Mouse (Mus musculus): Measurements from ENCODE around the gene Fbxo17. TPM values are rescaled to one million over a fixed set of nuclear protein-coding genes. Genes with fewer than 3 reads are reported as not detected.

Gene Fbxo17
- polyA plus RNA-seq, 1 experiment from 2014 or later, result 10.7 TPM

GRCm38 (mm10) chr7:28749935-28750334 lies 33.3 kb downstream of the Fbxo17 start:
- no peaks in the 10 kb centered on the region for H3K9me3 ChIP-seq
- WGBS, result 96% methylated on average over 7 of the region's 7 CpGs
- no peaks in the 10 kb centered on the region for H3K27me3 ChIP-seq (ENCODE audit: poor library complexity, severe bottlenecking)
- peaks cover 9% of the 10 kb centered on the region; the same call in 1 of the 2 replicates for H3K4me1 ChIP-seq
- DNase-seq (ENCODE audit: extremely low spot score, low spot score), result no peak
- H3K4me3 ChIP-seq, result no peak overlapping the region
- no peak overlapping the region for H3K27ac ChIP-seq
- H3K36me3 ChIP-seq (replicated peaks), result peaks cover 80% of the 10 kb centered on the region

DNA sequence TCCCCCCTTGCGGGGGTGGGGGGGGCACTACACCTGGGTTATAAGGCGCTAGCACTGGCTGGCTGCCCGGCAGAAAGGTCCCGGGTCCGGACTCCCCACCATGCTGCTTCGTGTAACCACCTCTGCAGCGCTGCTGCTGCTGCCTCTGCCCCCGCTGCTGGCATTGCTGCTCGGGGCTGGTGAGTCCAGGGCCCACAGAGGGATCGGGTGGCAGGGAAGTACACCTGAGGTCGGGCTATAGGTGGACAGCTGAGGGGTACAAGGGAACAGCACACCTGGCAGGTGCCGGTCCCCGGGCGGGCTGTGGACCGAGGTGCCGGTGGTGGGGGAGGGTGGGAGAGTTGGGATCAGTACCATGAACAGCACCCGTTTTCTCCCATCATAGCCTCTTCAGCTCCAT lies 39.5 kb downstream of the Fbxo17 start, which contains the start of gene Ccer2:
Gene Ccer2 (plus strand): TSS at position 96 of the 400 bp plus-strand sequence.
- no peak for DNase-seq (ENCODE audit: extremely low spot score, low spot score)
- peak within 1 kb of the TSS; percentile 36 for H3K4me3 ChIP-seq
- peaks cover 26% of the 10 kb centered on the region for H3K27me3 ChIP-seq (ENCODE audit: poor library complexity, severe bottlenecking)
- peaks cover 55% of the 10 kb centered on the region for H3K36me3 ChIP-seq (replicated peaks)
- peaks cover 10% of the 10 kb centered on the region for H3K4me1 ChIP-seq
- WGBS, result 1% methylated on average over 17 of the region's 17 CpGs
- no peaks in the 10 kb centered on the region for H3K9me3 ChIP-seq
- no peak within 1 kb of the TSS for H3K27ac ChIP-seq

- Histone ChIP-seq H3K27ac (no peak overlapping the region), H3K4me1 (peaks cover 10% of the 10 kb centered on the region), H3K36me3 (replicated peaks) (peaks cover 55% of the 10 kb centered on the region), H3K4me3 (no peak overlapping the region), H3K9me3 (no peaks in the 10 kb centered on the region), H3K27me3 (ENCODE audit: poor library complexity, severe bottlenecking) (peaks cover 26% of the 10 kb centered on the region)
- WGBS, result 85% methylated on average over 13 of the region's 13 CpGs
- no peak for DNase-seq (ENCODE audit: extremely low spot score, low spot score)
These were observed 42.0 kb downstream of the Fbxo17 start for GRCm38 (mm10) chr7:28758623-28759022.

- Histone ChIP-seq H3K9me3 (no peaks in the 10 kb centered on the region), H3K4me1 (peaks cover 14% of the 10 kb centered on the region), H3K4me3 (no peak overlapping the region), H3K27ac (no peak overlapping the region), H3K36me3 (replicated peaks) (peaks cover 47% of the 10 kb centered on the region), H3K27me3 (ENCODE audit: poor library complexity, severe bottlenecking) (peaks cover 7% of the 10 kb centered on the region)
- DNase-seq (ENCODE audit: extremely low spot score, low spot score), result no peak
- WGBS, result 93% methylated on average over 9 of the region's 9 CpGs
These were observed 45.3 kb downstream of the Fbxo17 start for GRCm38 (mm10) chr7:28761907-28762306.

DNA sequence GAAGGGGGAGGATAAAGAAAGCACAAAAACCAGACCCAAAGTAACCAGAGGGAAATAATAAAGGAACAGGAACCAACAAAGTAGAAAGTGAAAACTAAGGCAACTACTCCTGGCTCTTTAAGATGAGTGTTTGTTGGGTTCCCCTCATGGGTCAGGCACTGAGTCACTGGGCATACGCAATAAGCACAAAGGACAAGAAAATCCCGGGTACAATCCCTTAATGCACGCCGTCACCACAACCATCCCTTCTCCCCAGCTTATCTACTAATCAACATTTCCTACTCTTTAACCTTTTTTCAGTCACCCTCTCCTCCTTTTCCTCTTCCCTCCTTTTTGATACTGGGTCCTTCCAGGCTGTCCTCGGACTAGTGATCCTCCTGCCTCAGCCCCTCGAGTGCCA lies 48.6 kb downstream of the Fbxo17 start:
- Histone ChIP-seq H3K4me1 (peaks cover 32% of the 10 kb centered on the region), H3K4me3 (peak overlapping the region; percentile 82), H3K27me3 (ENCODE audit: poor library complexity, severe bottlenecking) (no peaks in the 10 kb centered on the region), H3K36me3 (replicated peaks) (peaks cover 25% of the 10 kb centered on the region), H3K27ac (no peak overlapping the region), H3K9me3 (no peaks in the 10 kb centered on the region)
- WGBS, result 89% methylated on average over 6 of the region's 6 CpGs
- DNase-seq (ENCODE audit: extremely low spot score, low spot score), result no peak

GRCm38 (mm10) chr7:28766173-28766879 lies 49.7 kb downstream of the Fbxo17 start, which contains the start of gene Sirt2:
Sirt2 (plus strand) TSS chr7:28766735.
- peak within 1 kb of the TSS; percentile 84 for H3K27ac ChIP-seq
- no peaks in the 10 kb centered on the region for H3K27me3 ChIP-seq (ENCODE audit: poor library complexity, severe bottlenecking)
- DNase-seq (ENCODE audit: extremely low spot score, low spot score), result peak; percentile 99
- peaks cover 14% of the 10 kb centered on the region for H3K36me3 ChIP-seq (replicated peaks)
- peaks cover 32% of the 10 kb centered on the region for H3K4me1 ChIP-seq
- H3K4me3 ChIP-seq, result peak within 1 kb of the TSS; percentile 82
- under 1% methylated on average over 45 of the region's 45 CpGs for WGBS
- H3K9me3 ChIP-seq, result no peaks in the 10 kb centered on the region

DNA sequence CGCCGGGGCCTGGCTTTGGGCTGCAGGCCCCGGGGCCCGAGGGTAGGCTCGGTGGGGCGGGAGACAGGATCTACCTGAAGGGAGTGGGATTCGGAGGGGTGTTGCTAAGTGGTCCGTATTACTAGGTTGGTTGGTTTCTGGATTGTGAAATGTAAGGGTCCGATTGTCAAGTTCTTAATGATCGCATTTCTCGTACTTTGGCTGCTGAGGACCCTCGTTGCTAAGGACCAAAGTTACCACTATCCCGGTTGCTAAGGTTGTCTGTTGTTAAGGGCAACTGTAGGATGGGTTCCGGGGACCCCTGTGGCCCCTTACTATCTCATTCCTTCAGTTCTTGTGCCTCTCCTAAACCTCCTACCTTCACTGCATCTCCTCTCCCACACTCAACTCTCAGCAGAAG lies 50.3 kb downstream of the Fbxo17 start:
- peaks cover 32% of the 10 kb centered on the region for H3K4me1 ChIP-seq
- peak overlapping the region; percentile 84 for H3K27ac ChIP-seq
- H3K9me3 ChIP-seq, result no peaks in the 10 kb centered on the region
- 9% methylated on average over 14 of the region's 14 CpGs for WGBS
- no peaks in the 10 kb centered on the region for H3K27me3 ChIP-seq (ENCODE audit: poor library complexity, severe bottlenecking)
- no peak for DNase-seq (ENCODE audit: extremely low spot score, low spot score)
- peaks cover 11% of the 10 kb centered on the region for H3K36me3 ChIP-seq (replicated peaks)
- peak overlapping the region; percentile 82 for H3K4me3 ChIP-seq

DNA sequence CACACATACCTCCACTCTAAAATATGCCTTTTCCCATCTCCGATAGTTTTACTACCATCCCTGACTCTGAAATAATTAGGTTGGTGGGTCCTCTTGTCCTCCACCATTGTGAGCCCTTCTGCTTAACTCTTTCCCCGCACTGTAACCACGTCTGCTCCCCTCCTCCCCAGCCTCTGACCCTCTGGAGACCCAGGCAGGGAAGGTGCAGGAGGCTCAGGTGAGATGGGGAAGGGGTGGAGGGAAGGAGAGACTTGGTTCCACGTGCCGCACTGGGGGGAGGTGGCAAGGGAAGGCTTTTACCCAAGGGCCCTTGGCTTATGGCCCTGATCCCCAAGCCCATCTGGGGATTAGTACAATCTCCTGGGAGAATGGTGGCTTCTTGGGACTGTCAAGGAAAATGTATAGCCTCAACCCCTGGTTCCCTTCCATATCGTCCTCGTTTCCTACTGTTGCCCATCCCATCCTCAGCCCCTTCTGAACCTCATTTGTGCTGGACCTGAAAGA lies 50.9 kb downstream of the Fbxo17 start, which contains the start of gene Nfkbib:
Gene Nfkbib (minus strand): TSS at position 51 of the 504 bp plus-strand sequence.
- Histone ChIP-seq H3K4me3 (peak within 1 kb of the TSS; percentile 82), H3K9me3 (no peaks in the 10 kb centered on the region), H3K4me1 (peaks cover 32% of the 10 kb centered on the region), H3K36me3 (replicated peaks) (peaks cover 10% of the 10 kb centered on the region), H3K27ac (peak within 1 kb of the TSS; percentile 84), H3K27me3 (ENCODE audit: poor library complexity, severe bottlenecking) (no peaks in the 10 kb centered on the region)
- no peak for DNase-seq (ENCODE audit: extremely low spot score, low spot score)
- 63% methylated on average over 7 of the region's 7 CpGs for WGBS

DNA sequence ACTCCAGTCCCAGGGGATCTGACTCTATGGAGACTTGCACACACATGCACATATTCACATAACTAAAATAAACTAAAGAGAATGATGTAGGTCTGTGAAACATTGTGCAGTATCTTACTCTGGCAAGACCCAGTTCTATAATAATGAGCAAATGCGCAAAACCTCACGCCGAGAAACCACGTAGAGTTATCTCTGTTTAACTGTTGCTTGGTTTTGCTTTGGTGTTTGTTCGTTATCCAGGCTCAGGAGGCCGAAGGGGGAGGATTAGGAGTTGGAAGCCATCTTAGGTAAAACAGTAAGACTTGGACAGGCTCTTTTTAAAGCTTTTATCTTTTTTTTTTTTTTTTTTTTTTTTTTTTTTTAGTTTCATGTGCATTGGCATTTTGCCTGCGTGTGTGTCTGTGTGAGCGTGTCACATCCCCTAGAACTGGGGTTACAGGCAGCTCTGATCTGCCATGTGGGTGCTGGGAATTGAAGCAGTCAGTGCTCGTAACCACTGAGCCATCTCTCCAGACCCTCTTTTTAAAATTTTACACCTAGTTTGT lies 52.9 kb downstream of the Fbxo17 start:
- Histone ChIP-seq H3K36me3 (replicated peaks) (peaks cover 13% of the 10 kb centered on the region), H3K9me3 (no peaks in the 10 kb centered on the region), H3K4me1 (peaks cover 41% of the 10 kb centered on the region), H3K4me3 (no peak overlapping the region), H3K27me3 (ENCODE audit: poor library complexity, severe bottlenecking) (no peaks in the 10 kb centered on the region), H3K27ac (no peak overlapping the region)
- no peak for DNase-seq (ENCODE audit: extremely low spot score, low spot score)
- 93% methylated on average over 9 of the region's 9 CpGs for WGBS

DNA sequence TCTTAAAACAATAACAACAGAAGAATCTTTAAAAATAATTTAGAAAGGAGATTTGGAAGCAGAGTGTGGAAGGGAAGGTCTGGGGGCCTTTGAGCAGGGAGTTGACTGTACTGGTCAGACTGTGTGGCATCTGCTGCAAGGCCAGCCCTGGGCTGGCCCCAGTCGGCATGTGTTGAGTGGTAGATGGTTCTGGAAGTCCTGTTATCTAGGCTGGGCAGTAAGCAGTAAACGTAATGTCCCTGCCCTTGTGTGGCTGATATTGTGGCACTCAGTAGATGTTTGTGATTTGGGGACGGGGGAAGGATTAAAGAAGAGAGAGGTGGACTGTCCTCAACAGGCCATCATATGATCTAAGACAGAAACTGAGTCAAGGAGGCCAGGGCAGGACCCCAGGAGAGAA lies 53.7 kb downstream of the Fbxo17 start:
- WGBS, result 94% methylated on average over 3 of the region's 3 CpGs
- no peak overlapping the region for H3K4me3 ChIP-seq
- peaks cover 17% of the 10 kb centered on the region for H3K36me3 ChIP-seq (replicated peaks)
- no peak for DNase-seq (ENCODE audit: extremely low spot score, low spot score)
- peaks cover 34% of the 10 kb centered on the region for H3K4me1 ChIP-seq
- no peaks in the 10 kb centered on the region for H3K9me3 ChIP-seq
- no peaks in the 10 kb centered on the region for H3K27me3 ChIP-seq (ENCODE audit: poor library complexity, severe bottlenecking)
- H3K27ac ChIP-seq, result no peak overlapping the region

DNA sequence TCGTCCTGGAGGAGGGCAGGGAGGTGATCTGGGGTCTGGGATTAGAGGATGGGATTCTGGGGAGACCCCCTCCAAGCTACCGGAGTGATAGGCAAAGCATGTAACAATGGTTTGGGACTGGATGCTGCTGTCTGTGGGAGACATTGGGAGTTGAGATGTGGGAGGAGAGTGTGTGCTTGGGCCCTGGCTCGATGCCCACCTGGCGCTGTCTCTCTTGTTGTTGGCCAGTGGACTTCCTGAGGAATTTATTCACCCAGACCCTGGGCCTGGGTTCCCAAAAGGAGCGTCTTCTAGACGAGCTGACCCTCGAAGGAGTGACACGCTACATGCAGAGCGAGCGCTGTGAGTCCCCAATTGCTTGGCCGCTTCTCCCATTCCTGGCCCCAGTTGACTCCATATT lies 55.3 kb downstream of the Fbxo17 start:
- Histone ChIP-seq H3K27me3 (ENCODE audit: poor library complexity, severe bottlenecking) (no peaks in the 10 kb centered on the region), H3K27ac (no peak overlapping the region), H3K4me3 (no peak overlapping the region), H3K36me3 (replicated peaks) (peaks cover 23% of the 10 kb centered on the region), H3K9me3 (no peaks in the 10 kb centered on the region), H3K4me1 (peaks cover 26% of the 10 kb centered on the region)
- no peak for DNase-seq (ENCODE audit: extremely low spot score, low spot score)
- WGBS, result 93% methylated on average over 11 of the region's 11 CpGs

DNA sequence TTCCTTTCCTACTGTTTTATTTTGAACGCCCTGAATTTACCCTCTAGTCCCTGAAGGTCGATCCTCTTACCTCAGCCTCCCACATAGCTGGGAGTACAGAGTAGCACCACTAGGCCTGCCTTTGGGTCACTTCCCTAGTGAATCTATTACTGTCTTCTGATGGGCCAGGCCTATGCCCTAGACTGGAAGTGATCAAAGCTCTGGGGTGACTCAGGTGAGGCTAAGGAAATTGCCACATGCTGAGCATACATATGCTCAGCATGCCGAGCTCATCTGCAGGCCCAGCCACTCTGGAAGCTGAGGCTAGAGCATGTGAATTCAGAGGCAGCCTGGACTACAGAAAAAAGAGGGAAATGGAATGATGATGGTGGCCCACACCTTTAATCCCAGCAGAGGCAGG lies 56.6 kb downstream of the Fbxo17 start:
- Histone ChIP-seq H3K27ac (no peak overlapping the region), H3K4me3 (no peak overlapping the region), H3K36me3 (replicated peaks) (peaks cover 32% of the 10 kb centered on the region), H3K4me1 (peaks cover 15% of the 10 kb centered on the region; the same call in 1 of the 2 replicates), H3K9me3 (no peaks in the 10 kb centered on the region), H3K27me3 (ENCODE audit: poor library complexity, severe bottlenecking) (no peaks in the 10 kb centered on the region)
- WGBS, result 86% methylated on average over 3 of the region's 3 CpGs
- no peak for DNase-seq (ENCODE audit: extremely low spot score, low spot score)

DNA sequence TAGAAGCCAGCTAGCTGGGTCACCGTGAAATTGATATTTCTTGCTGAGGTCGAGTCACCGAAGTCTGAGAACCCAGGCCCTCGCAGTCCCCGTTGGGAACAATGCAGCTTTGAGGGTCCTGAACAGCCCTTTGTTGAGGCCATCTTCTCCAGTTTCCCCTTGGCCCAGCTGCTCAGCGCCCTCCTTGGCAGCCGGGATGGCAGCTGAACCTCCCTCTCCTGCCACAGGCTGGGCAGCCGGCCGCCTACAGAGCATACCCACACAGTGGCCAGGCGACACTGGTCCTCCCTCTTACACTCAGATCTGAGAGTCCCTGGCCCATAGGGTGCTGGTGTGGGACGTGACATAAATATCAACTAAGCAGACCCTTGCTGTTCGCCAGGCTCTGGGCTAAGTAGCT lies 57.6 kb downstream of the Fbxo17 start:
- Histone ChIP-seq H3K27me3 (ENCODE audit: poor library complexity, severe bottlenecking) (no peaks in the 10 kb centered on the region), H3K36me3 (replicated peaks) (peaks cover 37% of the 10 kb centered on the region), H3K27ac (0 out of 2 replicates have a peak overlapping the region, but pooled peaks have one; percentile 48), H3K4me3 (no peak overlapping the region), H3K4me1 (peaks cover 10% of the 10 kb centered on the region; the same call in 1 of the 2 replicates), H3K9me3 (no peaks in the 10 kb centered on the region)
- DNase-seq (ENCODE audit: extremely low spot score, low spot score), result no peak
- 76% methylated on average over 12 of the region's 12 CpGs for WGBS

All from forebrain, embryonic 10.5 days (tissue).